Mouse (Mus musculus) adrenal gland, postnatal 4 days (tissue): Measurements from ENCODE around the gene Lair1. TPM values are rescaled to one million over a fixed set of nuclear protein-coding genes. Genes with fewer than 3 reads are reported as not detected.
"Not testable (repeated sequence)": the region's sequence is repeated elsewhere in the genome, so short reads cannot be mapped to it uniquely, and the experiment has no call there.

Experiments used
- DNase-seq, 2 experiments: peaks; one replicate each; pipeline ENCODE4 v3.0.0; 2021 to 2022; ENCODE audit warnings: low spot score in 2 of 2, mixed read lengths in 2 of 2
- long read RNA-seq, 2 experiments: library from polyadenylated mRNA; stranded (forward); transcript quantifications; one replicate each; pipeline ENCODE4 v2.0.0; 2021
- total RNA-seq, 2 experiments: library from RNA; stranded (reverse); gene quantifications; 2 replicates each; pipeline ENCODE4 v1.2.3; 2021

The Lair1 gene
- total RNA-seq: 1 to 10 TPM; 1.6 to 1.9 TPM
- long read RNA-seq, experiment 1: 0 reads
- long read RNA-seq, experiment 2, partial matches to known transcripts: 0 of 2 reads
- long read RNA-seq, experiment 2, other reads (novel, unspliced or antisense): 1 of 2 reads

DNA sequence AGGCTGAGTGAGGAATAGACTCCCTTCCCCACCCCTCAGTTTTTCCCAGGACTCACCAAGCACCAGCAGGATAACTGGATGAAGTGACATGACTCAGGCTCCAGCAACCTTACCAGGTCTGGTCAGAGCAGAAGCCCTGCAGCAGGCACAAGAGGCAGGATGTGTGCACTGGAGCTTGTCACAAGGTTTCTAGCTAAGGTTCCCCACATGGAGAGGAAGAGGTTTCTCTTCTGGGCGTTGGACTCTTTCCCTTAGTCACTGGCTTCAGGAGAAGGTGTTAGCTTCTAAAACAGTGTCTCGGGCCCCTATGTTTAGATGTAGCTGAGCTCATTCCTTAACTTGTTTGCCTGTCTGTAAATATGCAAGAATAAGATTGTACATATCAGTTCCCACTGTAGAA is at the start of gene Lair1:
Lair1 (minus strand) TSS at position 192 of the 400 bp plus-strand sequence.
- no peak for DNase-seq

DNA sequence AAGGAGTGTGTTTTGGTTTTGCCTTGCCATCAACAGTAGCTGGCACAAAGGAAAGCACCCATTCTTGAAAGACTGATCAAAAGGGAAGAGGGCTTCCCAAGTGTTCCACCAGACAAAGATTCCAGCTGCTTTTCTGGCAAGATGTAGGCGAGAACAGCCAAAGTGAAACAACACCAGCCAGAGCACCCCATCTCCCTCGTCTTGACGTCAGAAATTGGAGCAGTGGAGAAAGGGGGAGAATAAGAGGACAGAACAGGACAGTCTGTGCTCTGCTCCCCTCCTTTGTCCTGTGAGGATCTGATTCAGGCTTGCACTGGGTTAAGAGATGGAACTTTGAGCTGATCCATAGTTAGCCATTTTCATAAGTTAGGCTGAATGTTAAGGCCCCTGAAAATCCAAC is 48.8 kb upstream of the Lair1 start:
- DNase-seq: no peak

DNA sequence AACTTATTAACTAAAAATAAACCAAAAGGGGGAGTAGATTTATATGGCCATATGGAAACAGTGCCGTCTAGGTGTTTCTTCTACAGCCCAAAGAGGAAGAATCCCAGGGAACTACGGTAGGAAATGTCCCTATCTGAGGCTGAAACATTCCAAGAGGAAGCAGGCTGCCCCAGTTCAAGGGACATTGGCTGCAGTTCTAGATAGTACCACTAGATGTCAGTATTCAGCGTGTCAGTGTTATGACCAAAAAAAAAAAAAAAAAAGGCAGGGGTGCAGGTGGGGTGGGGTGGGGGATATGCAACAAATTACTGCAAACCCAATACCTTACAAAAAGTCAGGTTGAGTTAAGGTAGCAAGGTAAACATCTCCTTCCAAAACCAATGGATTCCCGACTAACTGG is 40.4 kb upstream of the Lair1 start:
- no peak for DNase-seq

DNA sequence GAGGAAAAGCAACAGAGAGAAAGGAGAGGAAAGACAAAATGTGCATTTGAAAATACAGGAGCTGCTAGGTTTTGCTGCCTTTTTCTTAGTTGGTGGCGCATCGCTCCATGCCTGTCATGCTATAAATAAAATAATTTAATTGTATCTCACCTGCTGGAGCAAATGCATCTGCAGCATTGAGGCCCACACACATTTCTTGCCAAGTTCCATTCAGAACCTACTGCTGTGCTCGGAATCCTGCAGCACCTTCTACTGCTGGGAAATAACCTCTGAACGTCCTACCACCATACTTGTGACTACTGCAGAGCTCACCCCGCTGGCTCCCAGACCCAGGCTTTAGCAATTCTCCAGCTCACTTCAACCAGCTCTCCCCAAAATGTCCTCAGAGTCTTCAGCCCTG is 38.1 kb upstream of the Lair1 start:
- DNase-seq: no peak

DNA sequence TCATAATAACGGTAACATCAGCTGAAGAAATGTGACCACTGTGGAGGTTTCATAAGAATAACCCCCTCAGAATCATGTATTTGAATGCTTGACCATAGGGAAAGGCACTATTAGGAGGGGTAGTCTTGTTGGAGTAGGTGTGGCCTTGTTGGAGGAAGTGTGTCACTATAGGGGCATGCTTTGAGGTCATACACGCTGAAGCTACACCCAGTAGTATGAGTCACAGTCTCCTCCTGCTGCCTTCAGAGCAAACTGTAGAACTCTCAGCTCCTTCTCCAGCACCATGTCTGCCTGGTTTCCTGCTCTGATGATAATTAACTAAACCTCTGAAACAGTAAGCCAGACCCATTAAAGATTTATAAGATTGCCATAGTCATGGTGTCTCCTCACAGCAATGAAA is 35.8 kb upstream of the Lair1 start:
- DNase-seq: no peak

DNA sequence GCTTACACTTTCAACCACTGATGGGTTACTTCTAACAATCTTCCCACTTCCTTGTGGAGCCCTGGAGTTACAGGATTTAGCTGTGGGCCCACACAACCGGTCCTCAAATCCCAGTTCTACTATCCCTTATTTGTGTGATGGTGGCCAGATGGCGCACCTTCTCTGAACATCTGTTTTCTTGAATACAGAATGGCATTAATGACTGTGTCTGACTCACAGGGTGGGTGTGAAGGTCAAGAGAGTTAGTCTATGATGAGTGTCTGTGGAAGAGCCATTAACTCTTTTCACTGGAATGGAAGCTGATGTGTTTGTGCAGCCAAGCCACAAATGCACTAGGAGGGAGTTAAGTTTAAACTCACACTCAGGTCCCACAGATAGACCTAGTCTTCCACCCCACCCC is 35.3 kb upstream of the Lair1 start:
- DNase-seq: no peak

DNA sequence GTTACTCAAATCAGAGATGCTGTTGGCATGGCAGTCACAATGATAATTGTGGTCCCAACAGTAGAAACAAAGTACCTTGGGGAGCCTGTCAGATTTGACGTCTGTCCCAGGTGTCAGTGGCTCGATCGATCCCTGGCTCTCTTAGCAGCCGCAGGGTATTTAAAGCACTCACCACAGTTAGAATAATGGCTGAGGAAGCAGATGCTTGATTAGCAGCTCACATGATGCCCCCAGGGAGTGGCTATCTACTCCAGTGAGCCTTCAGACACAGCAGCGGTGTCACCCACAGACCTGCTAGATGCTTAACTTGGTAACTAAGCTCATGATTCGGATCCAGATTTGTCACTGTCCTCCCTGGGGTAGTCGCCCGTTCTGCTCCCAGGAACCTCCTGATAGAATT is 28.2 kb upstream of the Lair1 start:
- no peak for DNase-seq

DNA sequence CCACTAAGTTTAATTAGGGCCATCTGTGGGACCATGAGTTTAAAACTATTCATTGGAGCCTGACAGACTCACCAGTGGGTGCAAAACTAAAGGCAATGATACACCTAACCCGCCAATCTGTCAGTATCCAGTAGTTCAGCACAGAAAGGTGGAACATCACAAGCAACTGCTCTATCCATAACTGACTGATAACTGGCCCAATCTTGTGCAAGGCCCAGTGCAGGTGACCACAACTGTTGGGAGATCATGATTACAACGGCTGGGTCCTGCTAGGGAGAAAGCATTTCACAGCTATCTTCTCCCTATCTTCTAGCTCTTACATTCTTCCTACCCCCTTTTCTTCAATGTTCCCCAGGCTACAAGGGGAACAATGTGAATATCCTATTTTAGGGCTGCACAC is 25.7 kb upstream of the Lair1 start:
- DNase-seq: no peak

DNA sequence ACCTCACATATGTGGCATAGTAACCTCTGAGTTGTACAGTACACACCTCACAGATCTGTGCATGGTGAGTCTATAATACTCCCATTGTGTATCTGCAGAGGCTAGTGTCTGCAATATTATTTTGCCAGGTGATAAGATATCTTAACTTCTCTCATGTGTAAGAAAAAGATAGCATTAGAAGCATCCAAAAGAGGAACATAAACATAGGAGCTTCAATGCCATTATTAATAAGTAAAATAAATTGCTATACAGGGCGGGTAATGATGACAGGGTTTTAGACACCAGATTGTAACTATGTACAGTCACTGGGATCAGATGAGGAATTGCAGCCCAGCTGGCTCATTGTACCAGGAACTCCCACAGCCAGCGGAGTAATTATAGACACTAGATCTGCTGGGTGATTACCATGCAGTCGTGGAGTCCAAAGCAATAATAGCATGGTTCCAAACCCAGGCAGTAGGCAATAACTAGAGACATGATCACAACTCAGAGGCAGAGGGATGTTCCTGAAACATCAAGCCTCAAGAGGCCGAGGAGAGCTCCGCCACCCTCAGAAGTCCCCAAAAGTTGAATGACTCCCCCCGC is 25.0 kb upstream of the Lair1 start:
- DNase-seq: no peak

DNA sequence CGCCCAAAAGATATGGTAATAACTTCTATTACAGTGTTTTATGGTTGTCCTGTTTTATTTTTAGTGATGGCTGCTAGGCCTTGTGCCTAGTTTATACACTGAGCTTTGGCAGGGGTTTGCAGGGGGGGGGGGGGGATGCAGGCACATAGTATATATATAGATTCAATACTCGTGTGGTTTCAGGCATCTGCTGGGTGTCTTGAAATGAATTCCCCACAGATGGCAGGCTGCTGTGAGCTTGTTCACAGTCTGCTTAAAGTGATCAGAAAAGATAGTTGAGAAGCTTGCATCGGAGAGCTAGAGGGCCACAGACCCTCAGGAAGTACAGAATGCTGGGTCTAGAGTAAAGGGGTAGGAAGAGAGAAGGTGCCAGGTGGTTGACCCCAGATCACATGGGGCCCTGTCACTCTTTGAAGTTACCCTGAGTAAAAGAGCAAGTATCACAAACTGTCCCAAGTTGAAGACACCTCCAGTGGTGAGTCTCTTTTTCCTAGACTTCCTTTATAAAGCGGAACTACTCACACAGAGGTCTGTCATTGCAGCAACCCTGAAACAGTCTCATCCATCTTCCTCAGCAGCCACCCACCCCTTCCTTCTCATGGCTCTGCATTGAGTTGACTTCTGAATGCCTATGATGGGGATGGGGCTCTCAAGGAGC is 24.4 kb upstream of the Lair1 start:
- DNase-seq: no peak

DNA sequence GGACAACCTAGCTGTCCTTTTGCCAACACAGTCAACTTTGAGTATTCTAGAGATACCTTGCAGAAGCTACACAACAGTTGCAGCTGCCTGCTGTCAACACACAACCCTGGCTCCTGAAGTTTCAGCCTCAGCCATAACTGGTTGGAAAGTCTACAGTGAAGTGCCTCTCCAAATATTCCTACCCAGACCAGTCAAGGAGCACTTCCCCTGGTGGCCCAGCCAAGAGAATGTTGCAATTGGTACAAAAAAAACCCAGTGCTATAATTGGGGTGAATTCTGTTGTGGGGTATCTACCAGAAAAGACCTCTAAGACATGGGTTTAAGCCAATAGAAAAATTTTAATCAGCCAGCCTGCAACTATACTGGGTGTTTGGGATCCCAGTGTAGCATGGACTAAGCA is 22.6 kb upstream of the Lair1 start:
- no peak for DNase-seq

DNA sequence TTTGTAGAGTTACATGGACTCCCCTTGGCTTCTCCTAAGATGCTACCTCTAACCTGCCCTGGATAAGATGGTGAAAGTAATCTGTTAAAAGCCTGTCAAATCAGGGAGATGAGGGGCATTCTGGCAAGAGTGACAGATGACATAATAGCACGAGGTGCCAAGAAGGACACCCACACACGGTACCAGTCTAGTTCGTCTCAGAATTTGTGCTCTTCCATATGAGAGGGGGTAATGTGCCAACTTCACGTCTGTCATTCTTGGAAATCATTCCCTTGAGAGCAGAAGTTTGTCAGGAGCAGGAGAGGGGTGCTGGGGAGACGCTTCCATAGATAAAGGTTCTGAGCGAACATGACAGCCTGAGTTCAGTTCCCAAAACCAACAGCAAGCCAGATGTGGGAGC is 21.2 kb upstream of the Lair1 start:
- DNase-seq: no peak

DNA sequence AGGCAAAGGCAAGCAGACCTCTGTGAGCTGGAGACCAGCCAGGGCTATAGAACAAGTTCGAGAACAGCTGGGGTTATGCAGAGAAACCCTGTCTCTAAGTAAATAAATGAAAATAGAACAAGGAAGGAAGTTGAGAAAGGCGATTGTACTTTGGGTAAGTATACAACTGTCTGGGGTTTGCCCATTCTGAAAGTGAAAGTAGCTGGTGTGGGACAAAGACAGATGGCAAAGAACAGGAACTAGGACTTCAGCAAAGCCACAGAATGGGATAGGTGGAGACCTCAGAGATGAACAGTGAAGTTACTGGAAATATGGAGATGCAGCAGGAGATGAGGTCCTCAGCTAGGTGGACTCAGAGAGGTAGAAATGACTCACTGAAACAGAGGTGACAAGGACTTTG is 19.8 kb upstream of the Lair1 start:
- no peak for DNase-seq

DNA sequence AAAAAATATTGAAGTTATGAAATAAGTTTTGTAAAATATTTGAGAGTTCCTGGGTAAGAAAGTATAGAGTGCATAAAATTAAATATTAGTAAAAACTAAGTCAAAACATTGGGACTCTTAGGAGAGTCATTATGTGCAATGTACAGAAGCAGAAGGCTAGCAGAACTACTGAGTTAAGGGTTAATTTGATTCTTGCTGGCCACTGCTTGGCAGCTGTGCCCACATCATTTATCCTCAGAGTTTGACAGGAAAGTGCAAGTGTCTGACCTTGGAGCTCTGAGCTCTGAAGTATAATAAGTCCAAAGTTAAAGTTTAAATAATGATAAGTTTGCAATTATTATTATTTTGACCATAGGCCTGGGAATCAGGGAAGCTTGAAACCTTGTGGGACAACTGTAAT is 18.7 kb upstream of the Lair1 start:
- DNase-seq: no peak

DNA sequence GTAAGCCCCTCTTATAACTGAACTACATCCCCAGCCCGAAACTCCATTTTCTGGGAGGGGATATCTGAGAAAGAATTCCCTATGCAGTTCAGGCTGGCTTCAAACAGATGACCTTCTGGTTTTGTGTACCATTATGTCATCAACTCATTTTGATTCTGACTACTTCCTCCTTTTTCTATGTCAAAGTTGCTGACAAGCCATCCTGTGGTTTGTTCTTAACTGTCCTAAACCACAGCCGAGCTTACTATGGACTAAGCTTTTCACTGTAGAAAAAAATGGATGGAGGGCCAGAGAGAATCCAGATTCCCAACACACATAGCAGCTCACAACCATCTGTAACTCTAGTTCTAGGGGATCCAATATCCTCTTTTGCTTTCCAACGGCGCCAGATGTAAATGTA is 17.5 kb upstream of the Lair1 start:
- DNase-seq: no peak

DNA sequence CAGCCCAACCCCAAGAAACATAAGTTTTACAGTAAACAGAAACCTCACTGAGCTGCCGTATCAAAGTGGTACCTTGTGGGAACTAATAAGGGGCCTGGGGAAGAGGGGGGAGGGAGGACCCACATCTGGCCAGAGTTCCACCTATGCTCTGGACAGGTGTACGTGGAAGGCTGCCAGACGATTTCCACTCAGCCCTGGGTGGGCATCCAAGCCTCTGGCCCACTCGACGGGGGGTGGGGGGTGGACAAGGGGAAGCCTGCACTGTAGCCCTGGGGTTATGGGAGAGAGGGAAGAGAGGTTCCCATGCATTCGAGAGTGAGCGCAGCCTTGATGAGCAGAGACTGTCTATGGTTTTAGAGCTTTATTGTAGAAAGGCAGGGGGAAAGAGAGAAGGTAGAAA is 16.5 kb upstream of the Lair1 start:
- no peak for DNase-seq

DNA sequence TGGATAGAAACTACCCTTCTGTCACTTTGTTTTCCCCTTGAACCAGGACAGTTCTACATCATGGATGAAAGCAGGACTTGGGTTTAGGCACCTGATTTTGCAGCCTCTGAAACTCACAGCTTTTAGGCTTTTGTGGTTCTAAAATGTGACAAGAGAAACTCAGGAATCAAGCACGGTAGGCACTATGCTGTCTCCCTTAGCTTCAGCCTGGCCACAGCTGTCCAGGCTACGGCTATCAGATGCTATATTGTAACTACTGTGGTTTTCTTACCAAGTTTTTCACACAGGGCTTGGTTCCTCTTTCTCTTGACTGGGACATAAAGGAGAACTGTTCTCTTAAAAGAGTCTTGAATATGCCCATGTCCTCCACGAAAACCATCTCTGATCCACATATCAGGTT is 10.1 kb upstream of the Lair1 start:
- no peak for DNase-seq

DNA sequence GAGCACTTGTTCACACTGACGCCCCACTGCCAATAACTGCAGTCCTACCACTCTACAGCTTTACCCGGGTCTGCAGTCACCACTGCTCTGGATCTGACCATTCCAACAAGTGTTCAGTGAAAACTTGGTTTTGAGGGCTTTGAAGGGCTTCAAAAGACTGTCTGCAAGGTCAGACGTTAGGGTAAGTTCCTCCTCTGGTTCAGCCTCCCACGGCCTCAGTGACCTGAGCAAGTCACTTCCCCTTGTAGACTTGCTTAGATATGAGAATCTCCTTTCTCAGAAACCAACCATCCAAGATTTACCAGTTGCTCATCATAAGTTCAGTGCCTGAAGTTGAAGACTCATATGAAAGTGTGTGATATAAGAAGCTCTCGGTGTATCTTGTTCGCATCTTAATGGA is 8.1 kb upstream of the Lair1 start:
- no peak for DNase-seq

DNA sequence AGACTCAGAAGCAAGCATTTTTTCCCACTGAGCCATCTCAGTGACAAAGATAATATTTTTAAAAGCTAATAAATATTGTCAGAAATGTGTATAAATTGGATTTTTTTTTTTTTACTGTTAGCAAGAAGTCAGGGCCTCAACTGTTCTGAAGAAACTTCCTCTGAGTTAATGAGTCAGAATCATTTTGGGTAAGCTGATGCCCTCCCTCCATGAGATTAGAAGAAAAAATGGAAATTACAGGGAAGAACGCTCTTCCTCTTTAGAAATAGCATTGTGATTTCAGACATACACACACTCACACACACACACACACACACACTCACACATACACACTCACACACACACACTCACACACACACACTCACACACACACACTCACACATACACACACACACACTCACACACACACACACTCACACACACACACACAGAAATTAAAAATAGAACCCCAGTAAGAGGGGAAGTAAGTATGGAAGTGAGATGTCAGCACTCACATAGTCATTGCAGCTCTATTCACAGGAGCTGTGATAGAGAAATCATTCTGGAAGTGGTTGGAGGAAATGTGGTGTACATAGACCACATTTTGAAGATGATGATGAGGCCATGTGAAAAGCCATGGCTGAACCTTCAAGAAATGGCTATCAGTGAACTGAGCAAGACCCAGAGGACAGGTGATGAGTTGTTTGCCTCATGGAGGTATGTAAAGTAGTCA is 866 bp upstream of the Lair1 start:
- no peak for DNase-seq

DNA sequence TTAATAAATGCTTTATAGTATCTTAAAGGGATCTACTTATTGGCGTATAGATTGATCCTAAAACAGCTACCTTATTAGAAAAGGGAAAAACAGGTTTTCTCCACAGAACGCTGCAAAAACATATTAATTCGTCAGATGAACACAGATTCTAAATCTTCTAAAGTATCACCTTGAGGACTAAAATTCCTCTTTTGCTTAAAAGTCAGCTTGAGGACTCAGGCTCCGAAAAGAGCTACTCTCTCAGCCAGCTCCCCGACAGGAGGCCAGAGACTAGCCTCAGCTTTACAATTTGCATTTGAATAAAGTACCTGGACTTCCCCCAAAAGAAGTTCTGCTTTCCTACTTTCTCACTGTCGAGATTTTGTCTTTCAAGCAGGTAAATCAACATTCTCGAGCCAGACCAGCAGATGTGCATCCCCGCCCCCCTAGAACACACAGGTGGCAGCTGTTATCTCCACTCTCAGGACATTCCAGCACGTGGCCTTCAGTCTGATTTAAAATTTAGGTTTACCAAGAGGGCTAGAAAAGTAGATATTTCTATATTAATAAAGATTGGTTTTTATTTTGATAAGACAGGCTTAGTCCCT is 2.3 kb downstream of the Lair1 start:
- DNase-seq: not testable (repeated sequence)

DNA sequence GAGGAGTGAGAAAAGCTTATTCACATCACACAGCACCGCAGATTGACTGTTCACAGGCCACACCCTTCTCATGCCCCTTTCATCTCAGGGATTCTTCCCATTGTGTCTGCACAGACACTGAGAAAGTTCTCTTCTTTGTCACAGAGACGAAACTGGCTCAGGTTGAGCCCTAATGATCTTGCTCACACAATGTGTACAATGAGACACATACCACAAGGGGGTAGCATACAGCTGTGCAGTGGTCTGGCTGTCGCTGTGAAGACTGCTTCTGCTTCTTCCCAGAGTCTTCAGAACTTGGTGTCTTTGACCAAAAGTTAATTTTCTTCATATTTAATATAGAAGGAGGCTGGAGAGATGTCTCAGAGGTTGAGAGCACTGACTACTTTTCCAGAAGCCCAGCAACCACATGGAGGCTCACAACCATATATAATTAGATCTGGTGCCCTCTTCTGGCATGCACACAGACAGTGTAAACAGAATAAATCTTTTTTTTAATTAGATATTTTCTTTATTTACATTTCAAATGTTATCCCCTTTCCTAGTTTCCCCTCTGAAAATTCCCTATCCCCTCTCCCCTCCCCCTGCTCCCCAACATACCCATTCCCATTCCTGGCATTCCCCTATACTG is 36.1 kb downstream of the Lair1 start:
- DNase-seq: no peak

DNA sequence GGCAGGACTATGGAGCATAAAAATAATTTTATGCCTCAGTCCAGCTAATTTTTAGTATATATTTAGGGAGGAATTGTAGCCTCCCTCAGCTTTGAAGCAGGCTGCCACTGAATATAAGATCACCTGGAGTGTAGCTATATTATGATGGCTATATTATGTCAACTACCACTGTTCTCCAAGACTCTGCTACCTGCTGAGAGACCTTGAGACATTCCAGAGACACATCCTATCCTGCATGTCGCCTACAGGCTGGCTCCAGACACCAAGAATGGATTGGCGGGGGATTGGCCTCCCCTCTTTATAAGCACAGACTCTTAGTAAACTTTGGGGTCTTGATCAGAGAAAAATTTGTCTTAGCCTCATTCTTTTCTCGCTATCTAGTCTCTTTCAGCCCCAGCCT is 58.4 kb downstream of the Lair1 start:
- DNase-seq: not testable (repeated sequence)
